Mouse (Mus musculus): ENCODE results near the gene Gbp9.
"Not testable (repeated sequence)": the region's sequence is repeated elsewhere in the genome, so short reads cannot be mapped to it uniquely, and the experiment has no call there.

Gene Gbp9

GRCm38 (mm10) chr5:105139409-105140088 is at the start of gene Gbp9, which contains the start of the genes Gbp8 and Gbp4:
TSS of gene Gbp9 (minus strand) at chr5:105139539.
TSS of gene Gbp8 (minus strand) at chr5:105139540.
TSS of gene Gbp4 (minus strand) at chr5:105139586.
- DNase-seq (ENCODE audit: low spot score in 2 of 2) = not testable (repeated sequence)

- DNase-seq (ENCODE audit: low spot score in 2 of 2) = no peak
These were observed 42.1 kb upstream of the Gbp9 start for GRCm38 (mm10) chr5:105181446-105181845.

DNA sequence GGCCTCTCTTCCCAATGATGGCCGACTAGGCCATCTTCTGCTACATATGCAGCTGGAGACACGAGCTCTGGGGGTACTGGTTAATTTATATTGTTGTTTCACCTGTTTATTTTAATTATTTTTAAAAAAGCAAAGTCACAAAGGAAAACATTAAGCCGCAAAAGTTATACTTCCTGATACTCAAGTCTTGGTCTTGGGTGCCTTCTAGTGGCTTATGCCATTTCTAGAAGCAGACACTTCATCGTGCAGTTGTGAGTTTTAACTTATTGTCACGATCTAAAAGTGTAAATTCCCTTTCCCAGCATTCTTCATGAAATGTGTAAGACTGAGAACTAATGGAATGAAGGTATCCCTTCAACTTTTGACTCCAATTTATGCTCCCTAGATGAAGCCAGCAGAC is 17.2 kb upstream of the Gbp9 start:
- DNase-seq (ENCODE audit: low spot score in 2 of 2) = no peak

- no peak for DNase-seq (ENCODE audit: low spot score in 2 of 2)
These were observed 14.7 kb upstream of the Gbp9 start for GRCm38 (mm10) chr5:105154049-105154448.

DNA sequence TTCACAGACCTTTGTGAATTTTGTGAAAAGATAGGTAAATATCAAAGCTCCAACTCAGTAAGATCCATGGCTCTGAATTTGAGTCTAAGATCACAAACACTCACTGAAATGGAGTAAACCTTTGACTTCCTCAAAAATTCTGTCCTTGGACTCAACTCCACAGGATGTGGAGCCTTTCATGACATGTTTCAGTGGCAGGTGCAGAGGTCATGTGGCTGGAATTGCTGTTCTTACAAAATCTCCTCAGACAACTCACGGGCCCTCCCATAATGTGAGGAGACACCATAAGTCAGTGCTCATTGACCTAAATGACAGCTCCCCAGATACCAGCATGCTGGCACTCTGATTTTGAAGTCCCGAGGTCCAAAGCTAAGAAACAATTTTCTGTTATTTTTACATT is 8.7 kb upstream of the Gbp9 start:
- not testable (repeated sequence) for DNase-seq (ENCODE audit: low spot score in 2 of 2)

DNA sequence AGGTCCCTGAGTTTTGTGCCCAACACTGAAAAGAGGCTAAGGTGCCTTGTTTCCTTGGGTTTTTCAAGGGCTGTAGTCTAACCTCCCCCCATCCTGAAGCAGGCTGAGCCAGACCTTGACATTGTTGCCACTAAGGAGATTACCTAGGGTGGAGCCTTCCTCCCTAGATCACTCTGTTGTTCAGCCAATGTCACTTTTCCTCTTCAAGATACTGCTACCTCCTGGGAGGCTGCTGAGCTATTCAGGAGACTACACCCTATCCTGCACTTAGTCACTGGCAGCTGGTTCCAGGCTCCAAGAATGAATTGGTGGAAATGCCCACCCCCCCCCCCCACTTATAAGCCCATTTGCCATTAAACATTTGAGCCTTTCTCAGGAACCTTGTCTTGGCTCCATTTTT is 7.1 kb upstream of the Gbp9 start:
- DNase-seq (ENCODE audit: low spot score in 2 of 2) = no peak

GRCm38 (mm10) chr5:105145731-105146130 is 6.4 kb upstream of the Gbp9 start:
- not testable (repeated sequence) for DNase-seq (ENCODE audit: low spot score in 2 of 2)

DNA sequence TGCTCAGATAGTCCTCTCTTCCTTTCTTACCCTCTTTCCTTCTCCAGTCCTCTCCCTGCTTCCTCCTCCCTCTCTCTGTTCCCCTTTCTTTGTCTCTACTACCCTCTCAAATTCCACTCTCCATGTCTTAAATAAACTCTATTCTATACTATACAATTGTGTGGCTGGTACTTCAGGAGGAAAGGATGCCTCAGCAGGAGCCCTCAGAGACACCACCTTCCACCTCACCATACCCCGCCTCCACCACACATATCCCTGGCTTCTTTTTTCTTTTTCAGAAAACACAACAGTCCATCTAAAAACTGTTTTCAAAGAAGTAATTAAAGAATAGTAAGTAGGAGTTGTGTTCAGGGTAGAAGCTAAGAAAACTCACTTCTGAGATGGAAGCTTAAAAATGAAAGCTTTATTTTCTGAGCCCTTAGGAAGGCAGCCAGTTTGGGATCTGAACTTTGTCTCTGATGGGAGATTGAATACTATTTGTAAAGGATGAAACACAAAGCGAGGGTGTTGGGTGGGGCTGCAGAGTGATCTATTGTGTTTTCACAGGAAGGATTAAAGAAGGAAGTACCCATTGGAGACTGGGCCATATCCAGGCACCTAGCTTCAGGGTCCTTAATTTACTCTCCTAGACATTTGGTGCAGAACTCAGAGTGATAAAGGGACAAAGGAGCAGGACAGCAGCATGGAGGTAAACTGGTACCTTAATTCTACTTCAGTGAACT is 911 bp upstream of the Gbp9 start:
- not testable (repeated sequence) for DNase-seq (ENCODE audit: low spot score in 2 of 2)

DNA sequence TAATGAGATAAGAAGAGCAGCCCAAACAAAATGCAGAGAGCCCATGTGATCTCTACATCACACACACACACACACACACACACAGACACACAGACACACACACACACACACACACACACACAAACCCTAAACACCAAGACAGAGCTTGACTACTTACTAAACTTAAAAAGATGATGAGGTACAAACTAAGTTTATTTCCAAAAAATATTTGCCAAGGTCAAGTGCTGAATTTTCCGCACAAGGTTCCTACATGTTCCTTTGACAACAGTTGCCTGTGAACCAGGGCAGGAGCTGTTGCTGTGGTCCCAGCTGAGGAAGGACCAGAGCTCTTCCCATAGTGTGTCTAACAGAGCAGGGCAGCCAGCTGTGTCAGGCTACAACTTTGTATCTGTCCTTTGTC is 433 bp downstream of the Gbp9 start:
- DNase-seq (ENCODE audit: low spot score in 2 of 2) = no peak

DNA sequence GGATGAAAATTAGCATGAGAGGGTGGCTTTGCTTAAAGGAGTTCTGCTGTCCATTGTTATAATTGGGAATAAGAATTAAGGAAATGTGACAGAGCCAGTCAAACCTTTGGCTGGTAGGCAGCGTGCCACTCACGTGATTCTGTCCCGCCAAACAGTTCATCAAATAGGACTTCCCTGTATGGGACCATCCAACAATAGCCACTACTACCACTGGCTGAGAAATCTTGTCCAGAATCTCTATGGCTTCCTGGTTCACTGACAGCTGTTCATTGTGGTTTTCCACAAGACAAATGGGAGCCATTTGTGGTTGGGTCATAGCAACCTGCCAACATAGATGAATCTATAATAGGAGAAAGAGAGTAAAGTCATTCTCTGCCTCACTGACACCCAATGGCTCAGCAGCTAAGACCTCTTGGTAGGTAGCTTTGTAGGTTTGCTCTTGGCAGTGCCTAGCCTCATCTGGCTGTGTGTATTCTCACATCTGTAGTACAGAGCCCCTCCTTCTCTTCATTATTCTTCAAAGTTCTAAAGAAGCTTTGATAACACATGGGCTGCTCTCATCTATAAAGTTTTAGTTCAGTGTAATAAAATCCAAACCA is 2.5 kb downstream of the Gbp9 start:
- not testable (repeated sequence) for DNase-seq (ENCODE audit: low spot score in 2 of 2)

DNA sequence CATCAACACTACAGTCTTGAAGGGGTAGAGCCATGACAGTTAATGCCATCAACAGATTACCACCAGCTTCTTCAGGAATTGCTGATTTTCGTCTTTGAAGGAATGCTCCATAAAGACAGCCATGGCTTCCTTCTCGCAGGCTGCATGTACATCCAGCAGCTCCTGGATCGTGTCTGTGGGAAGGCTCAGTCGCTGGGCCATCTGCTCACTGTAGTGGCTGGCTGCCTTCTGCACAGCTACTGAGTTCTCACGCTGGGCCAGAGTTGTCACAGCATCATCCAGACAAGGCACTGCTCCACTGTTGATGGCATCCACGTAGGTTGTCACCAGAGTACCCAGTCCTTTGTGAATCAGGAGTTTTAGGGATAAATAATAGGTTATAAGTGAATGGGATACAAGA is 17.6 kb downstream of the Gbp9 start:
- peak; percentile 20 to 61 for DNase-seq (ENCODE audit: low spot score in 2 of 2)

DNA sequence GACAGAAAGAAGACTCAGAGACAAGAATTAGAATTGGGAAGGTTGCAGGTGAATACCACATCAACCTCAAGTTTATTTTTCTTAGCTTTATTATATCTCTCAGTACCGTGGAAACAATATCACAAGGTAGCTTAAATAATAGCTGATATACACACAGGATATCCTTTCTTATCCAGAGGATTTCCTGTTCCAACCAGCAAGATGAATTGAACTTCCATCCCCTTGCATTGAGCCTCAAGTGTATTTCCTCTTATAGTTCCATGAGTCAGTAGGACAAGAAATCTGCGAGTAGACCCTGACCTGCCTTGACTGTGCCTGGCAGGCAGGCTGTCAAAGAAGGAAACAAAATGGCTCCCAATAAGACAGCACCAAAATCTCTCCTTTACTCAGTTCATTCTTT is 23.6 kb downstream of the Gbp9 start:
- DNase-seq (ENCODE audit: low spot score in 2 of 2) = no peak

GRCm38 (mm10) chr5:105114696-105115095 is 24.6 kb downstream of the Gbp9 start:
- DNase-seq (ENCODE audit: low spot score in 2 of 2) = no peak

DNA sequence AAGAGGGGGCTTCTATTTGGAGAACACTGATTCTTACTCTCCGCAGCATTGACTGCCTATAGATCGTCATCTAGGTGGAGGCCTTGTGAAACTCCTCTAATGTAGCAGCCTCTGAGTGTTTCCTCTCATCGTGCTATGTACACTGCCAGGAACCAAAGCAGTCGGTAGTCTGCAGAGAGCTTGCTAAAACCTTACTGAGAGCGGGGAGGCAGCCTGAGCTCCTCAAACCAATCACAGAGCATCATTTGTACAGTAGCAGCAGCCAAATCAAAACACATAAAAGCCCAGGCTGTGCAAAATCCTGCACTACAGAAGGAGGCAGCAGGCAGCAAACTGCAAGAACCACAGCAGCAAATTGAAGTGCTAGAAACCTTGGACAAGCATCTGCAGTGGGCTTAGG is 25.7 kb downstream of the Gbp9 start:
- no peak for DNase-seq (ENCODE audit: low spot score in 2 of 2)

DNA sequence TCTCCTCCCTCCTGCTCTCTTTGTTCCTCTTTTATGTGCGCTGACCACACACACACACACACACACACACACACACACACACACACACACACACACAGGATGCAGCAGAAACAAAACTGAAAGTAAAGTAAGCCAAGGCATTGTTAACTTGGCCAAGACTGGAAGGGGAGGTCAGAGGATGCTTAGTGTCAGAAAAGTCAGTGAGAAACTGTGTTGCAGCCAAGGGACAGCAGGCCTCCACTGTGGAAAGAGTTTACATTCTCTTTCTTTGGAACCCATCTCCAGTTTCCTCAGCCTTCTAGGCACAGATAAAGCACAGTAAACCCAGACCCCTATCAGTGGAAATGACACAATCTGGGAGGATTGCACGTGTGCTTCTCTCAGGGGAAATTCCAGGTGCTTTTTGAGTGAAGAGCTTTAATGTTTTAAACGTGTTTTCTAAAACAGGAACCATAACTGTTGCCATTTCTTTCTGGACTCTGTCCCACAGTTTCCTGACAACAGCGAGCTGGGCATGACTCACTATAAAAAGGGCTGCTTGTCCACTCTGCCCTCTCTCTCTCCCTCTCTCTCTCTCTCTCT is 29.0 kb downstream of the Gbp9 start:
- peak; percentile 2 to 5 for DNase-seq (ENCODE audit: low spot score in 2 of 2)

- DNase-seq (ENCODE audit: low spot score in 2 of 2) = not testable (repeated sequence)
These were observed 29.6 kb downstream of the Gbp9 start for GRCm38 (mm10) chr5:105109775-105110174.

GRCm38 (mm10) chr5:105105689-105106088 is 33.6 kb downstream of the Gbp9 start:
- not testable (repeated sequence) for DNase-seq (ENCODE audit: low spot score in 2 of 2)

DNA sequence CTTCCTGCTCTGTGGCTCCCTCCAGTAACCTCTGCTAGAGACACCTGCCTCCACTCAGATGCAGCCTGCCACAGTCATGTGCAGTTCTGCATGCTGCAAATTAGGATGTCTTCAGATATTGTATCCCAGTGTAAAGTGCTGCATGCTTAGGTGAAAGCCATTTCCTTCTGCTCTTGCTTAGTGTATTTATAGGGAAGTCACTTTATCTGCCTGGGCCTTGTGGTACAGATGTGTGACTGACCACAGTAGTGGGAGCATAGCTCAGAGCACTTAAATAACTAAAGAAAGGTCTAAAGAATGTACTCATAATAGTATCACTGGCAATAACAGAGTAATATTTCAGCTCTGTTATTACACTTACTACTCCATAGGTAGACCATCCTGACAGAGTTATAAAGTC is 57.4 kb downstream of the Gbp9 start:
- DNase-seq (ENCODE audit: low spot score in 2 of 2) = no peak

- DNase-seq (ENCODE audit: low spot score in 2 of 2) = not testable (repeated sequence)
These were observed 71.0 kb downstream of the Gbp9 start for GRCm38 (mm10) chr5:105068356-105068755.

DNA sequence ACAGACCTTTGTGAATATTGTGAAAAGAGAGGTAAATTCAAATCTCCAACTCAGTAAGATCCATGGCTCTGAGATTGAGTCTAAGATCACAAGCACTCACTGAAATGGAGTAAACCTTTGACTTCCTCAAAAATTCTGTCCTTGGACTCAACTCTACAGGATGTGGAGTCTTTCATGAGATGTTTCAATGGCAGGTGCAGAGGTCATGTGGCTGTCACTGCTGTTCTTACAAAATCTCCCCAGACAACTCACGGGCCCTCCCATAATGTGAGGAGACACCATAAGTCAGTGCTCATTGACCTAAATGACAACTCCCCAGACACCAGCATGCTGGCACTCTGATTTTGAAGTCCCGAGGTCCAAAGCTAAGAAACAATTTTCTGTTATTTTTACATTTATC is 74.9 kb downstream of the Gbp9 start:
- not testable (repeated sequence) for DNase-seq (ENCODE audit: low spot score in 2 of 2)

DNA sequence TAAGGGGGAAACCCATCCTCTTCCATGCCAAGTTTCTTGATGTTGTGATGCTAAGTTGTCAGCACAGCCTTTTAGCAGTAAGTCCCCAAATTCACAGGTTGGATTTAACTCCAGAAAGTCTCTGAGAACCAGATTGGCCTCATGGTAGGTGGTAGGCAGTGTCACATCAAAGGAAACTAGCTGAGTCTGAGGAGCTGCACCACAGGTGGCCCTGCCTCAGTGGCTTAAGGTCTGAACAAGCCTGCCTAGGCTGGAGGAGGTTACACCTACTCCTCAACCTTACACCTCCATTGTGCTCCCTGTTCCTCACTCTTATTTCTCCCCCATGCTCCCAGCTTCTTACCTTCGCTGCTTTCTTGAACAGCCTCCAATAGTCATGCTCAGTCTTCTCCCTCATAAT is 76.0 kb downstream of the Gbp9 start:
- DNase-seq (ENCODE audit: low spot score in 2 of 2) = no peak

DNA sequence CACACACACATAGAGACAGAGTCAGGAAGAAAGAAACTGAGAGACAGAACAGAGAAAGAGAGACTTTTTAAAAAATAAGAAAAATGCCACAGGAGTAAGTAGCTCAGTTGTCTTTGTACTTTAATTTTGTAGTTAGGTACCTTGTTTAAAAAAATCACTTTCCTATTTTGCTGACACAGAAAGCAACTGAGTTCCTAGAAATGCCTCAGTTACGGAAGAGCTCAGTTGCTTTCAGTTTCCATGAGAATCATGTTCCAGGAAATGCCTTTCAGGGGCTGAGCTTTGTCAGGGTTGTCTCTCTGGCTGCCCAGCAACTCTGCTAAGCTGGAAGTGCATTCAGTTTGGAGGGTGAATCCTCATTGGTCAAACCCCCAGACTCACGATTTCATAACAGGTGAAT is 76.9 kb downstream of the Gbp9 start:
- DNase-seq (ENCODE audit: low spot score in 2 of 2) = not testable (repeated sequence)
